Mouse (Mus musculus) fat pad, adult 2 months (tissue): ENCODE data around the gene 1700024P04Rik.
"Not testable (repeated sequence)": the region's sequence is repeated elsewhere in the genome, so short reads cannot be mapped to it uniquely, and the experiment has no call there.

Experiments
- DNase-seq: peaks from one replicate; pipeline ENCODE4 v3.0.0-alpha.2; 2011; ENCODE audit warnings: low read depth, low spot score; ENCODE audit errors: extremely low read depth

The 1700024P04Rik gene

DNA sequence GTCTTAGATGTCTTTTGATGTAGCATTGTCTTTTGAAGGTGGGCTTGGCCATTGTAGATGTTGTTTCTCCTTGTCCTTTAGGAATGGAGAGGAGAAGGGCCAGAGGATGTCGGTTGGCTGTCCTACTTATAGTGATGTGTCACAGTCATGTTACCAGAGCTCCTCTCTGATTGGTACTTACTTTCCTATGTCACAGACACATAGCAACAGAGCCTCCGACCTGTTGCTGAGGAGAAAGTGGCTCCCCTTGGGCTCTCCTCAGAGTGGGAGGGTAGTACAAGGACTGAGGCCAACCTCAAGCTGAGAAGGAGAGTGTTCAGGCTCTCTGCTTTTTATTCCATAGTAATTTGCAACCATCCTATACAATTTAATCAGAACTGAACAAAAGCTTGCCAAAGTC is at the start of gene 1700024P04Rik:
1700024P04Rik (minus strand) TSS at position 101 of the 400 bp plus-strand sequence.
- DNase-seq, result no peak

DNA sequence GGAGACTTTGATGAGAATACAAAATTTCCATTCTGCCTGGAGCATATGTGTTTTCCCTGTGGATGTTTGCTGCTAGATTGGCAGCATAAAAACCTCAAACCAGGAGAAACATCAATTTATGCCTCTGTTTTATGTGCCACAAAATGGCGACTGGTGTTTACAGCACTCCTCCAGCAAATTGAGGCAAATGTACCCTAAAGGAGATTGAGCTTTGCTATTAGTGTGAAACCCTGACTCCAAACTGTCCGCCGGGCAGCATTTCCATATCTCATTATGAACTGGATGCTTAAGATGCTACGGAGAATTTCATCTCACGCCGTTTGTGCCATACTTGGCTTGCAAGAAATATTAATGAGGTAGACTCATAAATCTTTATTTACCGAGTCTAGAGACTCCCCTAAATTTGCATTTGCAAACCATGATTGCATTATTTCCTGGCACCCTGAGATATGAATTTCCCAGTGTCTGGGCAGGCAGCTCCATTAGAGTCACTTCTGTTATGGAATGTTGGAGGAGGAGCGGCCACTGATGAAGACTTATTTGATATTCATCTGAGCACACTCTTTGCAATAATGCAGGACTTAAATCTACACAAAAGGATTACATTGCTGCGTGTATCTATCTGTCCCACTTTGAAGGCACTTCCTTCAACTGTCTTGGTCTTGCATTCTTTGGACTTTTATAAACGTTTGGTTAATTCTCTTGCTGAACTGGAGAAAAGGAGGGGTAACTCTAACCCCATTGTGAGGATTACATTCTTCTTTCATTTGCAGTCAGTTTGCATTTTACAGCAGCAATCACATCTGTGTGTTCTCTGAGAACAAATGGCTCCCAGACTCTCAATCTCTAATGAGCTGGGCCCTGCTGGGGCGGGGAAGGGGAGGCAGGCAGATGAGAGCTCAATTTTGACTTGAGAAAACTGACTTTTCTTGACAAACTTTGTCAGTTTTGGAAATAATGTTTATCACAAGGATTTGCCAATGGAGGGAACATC is 47.2 kb upstream of the 1700024P04Rik start:
- no peak for DNase-seq

DNA sequence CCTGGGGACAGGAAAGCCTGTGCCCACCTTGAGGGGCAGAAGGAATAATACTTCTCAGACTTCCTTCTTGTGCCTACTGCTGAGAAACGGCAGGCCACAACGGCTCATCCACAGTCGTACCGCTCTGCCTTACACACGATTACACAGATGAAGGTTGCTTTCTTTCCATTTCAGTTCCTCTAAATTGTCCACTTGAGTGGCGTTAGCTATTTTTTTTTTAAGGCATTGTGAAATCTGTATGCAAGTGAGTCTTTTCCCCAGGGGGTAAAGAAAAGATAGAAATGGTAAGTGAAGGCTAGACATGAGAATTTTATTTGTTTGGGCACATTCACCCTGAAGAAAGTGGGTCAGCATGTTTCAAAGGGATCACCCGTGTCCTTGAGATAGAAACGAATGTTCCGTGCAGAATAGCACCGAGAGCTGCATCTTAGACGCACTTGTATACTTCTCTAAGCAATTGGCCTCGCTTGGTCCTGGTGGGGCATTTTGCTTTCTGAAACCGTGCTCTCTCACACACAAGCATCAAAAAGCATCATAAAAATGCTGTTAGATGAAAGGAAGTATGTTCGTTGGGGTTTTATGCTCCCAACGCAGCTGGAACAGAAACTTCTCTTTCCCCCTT is 46.3 kb upstream of the 1700024P04Rik start:
- DNase-seq, result no peak

DNA sequence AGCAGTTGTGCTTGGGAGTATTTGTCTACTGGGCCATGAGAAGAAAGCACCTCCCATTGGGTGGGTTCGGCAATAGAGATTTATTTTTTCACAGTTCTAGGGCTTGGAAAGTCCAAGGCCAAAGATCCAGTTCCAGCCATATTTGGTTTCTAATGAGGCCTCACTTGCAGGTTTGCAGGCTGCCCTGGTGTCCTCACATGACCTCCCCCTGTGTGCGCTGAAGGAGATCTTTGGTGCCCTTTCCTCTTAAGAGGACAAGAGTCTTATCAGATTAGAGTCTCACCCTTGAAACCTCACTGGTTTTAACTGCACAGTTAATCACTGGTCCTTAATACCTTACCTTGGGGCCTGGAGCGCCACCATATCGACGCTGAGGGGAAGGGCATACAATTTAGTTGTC is 40.9 kb upstream of the 1700024P04Rik start:
- no peak for DNase-seq

DNA sequence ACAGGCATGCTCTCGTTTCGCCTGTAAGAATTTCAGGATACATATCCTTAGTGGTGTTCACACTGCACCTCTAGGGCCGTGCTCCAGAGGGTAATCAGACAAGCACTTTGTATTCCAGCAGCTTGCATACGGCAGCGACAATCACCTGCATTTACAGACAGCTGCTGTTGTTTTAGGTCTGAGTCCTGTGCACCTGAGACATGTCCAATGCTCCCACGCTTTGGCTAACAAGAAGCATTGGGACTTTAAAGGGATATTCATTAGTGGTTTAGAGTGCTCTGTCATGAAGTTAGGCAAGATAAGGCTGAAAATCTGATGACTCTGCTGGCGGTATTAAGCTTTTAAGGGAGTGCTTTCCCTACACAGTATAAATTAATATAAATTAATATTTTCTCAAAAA is 37.7 kb upstream of the 1700024P04Rik start:
- peak; percentile 82 for DNase-seq

- peak; percentile 67 for DNase-seq
Observed at GRCm38 (mm10) chr13:99021181-99021580, 36.8 kb upstream of the 1700024P04Rik start.

GRCm38 (mm10) chr13:99019831-99020669 is 35.7 kb upstream of the 1700024P04Rik start:
- no peak for DNase-seq

- no peak for DNase-seq
Observed at GRCm38 (mm10) chr13:99018526-99019201, 34.3 kb upstream of the 1700024P04Rik start.

- no peak for DNase-seq
Observed at GRCm38 (mm10) chr13:99016696-99017095, 32.3 kb upstream of the 1700024P04Rik start.

DNA sequence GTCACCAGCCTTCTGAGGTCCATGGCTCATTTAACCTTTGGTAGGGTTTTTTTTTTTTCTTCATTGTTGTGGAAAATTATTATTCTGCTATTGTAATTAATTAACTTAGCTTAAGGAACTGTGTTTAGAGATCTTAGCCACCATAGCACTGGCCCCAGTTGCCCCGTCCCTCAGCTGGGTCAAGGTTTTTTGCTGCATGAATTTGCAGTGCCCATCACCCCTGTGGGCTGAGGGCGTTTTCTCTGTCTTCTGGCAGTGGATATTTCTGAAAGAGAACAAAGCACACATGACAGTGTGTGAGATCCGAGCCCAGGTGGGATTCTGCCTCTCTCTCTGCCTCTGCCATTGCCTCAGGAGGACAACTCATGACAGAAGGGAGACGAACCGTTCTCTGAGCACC is 28.5 kb upstream of the 1700024P04Rik start:
- no peak for DNase-seq

DNA sequence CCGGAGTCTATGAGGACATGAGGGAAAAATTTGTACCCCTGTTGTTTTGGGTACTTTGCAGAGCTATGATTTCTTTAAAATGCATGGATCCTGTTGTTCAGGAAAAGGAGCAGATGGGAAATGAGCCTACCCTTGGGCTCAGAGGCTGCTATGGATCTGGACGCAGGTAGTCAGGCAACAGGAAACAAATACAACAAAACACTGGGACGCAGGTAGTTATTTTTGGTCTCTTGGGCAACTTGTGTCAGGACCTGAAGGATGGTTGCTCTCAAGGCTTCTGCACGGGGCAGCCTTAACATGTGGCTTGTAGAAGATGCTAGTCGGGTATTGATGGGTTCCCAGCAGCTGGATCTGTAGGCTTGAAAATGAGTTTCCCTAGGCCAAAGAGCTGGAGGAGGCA is 23.6 kb upstream of the 1700024P04Rik start:
- no peak for DNase-seq

GRCm38 (mm10) chr13:99006389-99007099 is 22.2 kb upstream of the 1700024P04Rik start:
- no peak for DNase-seq

DNA sequence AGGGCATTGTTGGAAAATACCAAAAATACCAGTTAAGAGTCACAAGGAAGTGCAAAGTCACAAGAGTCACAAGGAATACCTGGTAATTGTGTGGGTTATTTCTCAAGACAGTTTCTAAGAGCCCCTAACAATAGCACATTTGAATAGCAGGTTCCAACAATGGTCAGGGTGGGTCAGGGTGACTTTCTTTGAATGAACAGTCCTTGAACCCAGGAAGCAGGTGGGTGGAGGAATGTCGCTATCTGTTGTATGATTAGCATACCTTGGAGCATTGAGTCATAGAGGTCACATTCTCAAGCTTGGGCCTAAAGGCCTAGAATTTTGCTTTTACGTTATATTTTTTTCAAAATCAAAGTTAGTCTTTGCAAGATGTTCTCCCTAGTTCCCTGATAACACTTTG is 17.3 kb upstream of the 1700024P04Rik start:
- DNase-seq, result not testable (repeated sequence)

GRCm38 (mm10) chr13:98997025-98997424 is 12.7 kb upstream of the 1700024P04Rik start:
- DNase-seq, result no peak

- no peak for DNase-seq
Observed at GRCm38 (mm10) chr13:98977070-98977785, 7.1 kb downstream of the 1700024P04Rik start.

DNA sequence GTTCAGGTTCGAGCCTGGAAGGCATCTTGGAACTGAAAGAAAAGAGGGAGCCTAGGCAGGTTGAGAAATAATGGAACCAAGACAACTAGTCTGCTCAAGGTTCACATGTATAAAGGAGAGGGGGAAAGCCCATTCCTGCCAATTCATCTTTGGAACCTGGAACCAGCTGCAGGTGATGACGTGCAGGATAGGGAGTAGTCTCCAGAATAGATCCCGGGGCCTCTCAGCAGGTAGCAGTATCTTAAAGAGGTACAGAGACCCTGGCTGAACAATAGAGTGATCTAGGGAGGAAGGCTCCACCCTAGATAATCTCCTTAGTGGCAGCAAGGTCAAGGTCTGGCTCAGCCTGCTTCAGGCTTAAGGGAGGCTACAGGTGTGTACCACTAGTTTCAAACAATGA is 8.3 kb downstream of the 1700024P04Rik start:
- not testable (repeated sequence) for DNase-seq

GRCm38 (mm10) chr13:98972090-98972489 is 12.3 kb downstream of the 1700024P04Rik start:
- DNase-seq, result no peak

GRCm38 (mm10) chr13:98971641-98972040 is 12.7 kb downstream of the 1700024P04Rik start:
- no peak for DNase-seq

DNA sequence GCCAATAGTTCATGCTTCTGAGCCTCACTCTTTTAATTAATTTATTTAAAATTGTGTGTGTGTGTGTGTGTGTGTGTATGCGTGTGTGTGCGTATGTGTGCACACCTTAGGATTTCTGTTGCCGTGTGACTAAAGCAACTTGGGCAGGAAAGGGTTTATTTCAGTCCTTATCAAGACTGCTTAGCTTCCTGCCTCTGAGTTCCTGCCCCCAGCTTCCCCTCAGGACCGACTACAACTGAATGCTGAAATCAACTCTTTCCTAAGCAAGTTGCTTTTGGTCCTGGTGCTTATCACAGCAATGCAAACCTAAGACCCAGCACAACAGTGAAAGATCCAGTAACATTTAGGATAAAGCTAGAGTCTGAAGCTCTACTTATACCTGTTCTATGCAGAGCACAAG is 15.8 kb downstream of the 1700024P04Rik start:
- DNase-seq, result no peak
